Comparison of ENCODE assay signal across 10 mouse cellular contexts in the genomic region with DNA sequence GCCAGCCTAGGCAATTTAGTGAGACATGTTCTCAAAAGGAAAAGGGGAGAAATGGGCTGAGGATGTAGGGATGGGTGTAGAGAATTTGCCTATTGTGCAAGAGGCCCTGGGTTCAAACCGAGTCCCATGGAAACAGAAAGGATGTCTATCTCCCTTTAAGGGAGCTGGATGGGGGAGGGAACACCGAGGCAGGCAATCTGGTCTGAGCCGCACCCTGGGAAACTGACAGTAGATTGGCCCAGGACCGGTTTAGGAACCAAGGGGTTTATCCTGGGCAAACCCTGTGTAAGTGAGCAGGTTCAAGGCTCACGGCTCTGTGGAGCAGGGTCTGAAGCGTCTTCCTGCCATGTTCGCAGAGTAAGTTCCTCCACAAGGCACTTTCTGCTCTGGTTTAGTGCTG. TPM values are rescaled to one million over a fixed set of nuclear protein-coding genes. Genes with fewer than 3 reads are reported as not detected.
DNase-seq lines count a peak whose midpoint lies in the region; ATAC-seq and TF ChIP-seq lines count a peak whose summit lies in the region.
"Had no signal": no experiment of that assay in that cellular context is flagged by ENCODE, and none has a peak within 500 bp of the region (broad histone marks: within the 10 kb centered on the region; RNA-seq: fewer than 3 reads in every experiment).

No protein-coding gene starts in this region.

- no peak for TF ChIP-seq EP300 in lung, postnatal 0 days (IDR thresholded peaks at IDR 0.05)

- H3K27me3 ChIP-seq in lung, postnatal 0 days (replicated peaks; ENCODE audit: insufficient read depth, low read length): 0 out of 2 replicates have a peak, but pooled peaks cover 5% of the 10 kb centered on the region
- H3K27me3 ChIP-seq in kidney, adult 2 months (replicated peaks; ENCODE audit: control insufficient read depth, insufficient read depth, low read length): no peaks in the 10 kb centered on the region
- H3K27me3 ChIP-seq in myocyte (ENCODE audit: control insufficient read depth, insufficient read depth, insufficient read length): no peaks in the 10 kb centered on the region
- H3K27me3 ChIP-seq: Patski had no signal

- H3K9ac ChIP-seq in lung, postnatal 0 days (replicated peaks; ENCODE audit: low read depth): no peak overlapping the region

- 76% methylated on average over 7 of the region's 7 CpGs for WGBS in lung, postnatal 0 days
- 45% methylated on average over 7 of the region's 7 CpGs for WGBS in kidney, adult 2 months

- intact Hi-C loops in gastrocnemius, adult 2 months (cut with DNase I): no loop called here
- intact Hi-C loops in gastrocnemius, postnatal 14 days (cut with DNase I; ENCODE audit: low total_unique reads): no loop called here
- intact Hi-C loops in left cerebral cortex, postnatal 36 days (cut with DNase I): no loop called here

- no peak for TF ChIP-seq POLR2A in kidney, adult 2 months (IDR thresholded peaks at IDR 0.05; ENCODE audit: low read depth, low read length)
- TF ChIP-seq POLR2A in myocyte (IDR thresholded peaks at IDR 0.05; ENCODE audit: insufficient read length, low read depth): no peak

- H3K4me2 ChIP-seq in lung, postnatal 0 days (replicated peaks; ENCODE audit: low read depth, low read length): 0 out of 2 replicates have a peak overlapping the region, but pooled peaks have one; percentile 84
- no peak overlapping the region for H3K4me2 ChIP-seq in myocyte (ENCODE audit: low read depth)

- no peak overlapping the region for H3ac ChIP-seq in myocyte (ENCODE audit: control insufficient read depth, insufficient read length)

- H3K4me3 ChIP-seq in gastrocnemius, adult 2 months: peak overlapping the region; percentile 81
- H3K4me3 ChIP-seq in lung, postnatal 0 days (ENCODE audit: low read depth, low read length): no peak overlapping the region
- H3K4me3 ChIP-seq in kidney, adult 2 months (ENCODE audit: insufficient read depth, low read depth, low read length): peak overlapping the region; percentile 81
- peak overlapping the region; percentile 21 for H3K4me3 ChIP-seq in myocyte

- no peaks in the 10 kb centered on the region for H3K9me3 ChIP-seq in lung, postnatal 0 days (ENCODE audit: low read length)

- 0 out of 2 replicates have a peak, but pooled peaks cover 5% of the 10 kb centered on the region for H3K4me1 ChIP-seq in lung, postnatal 0 days (ENCODE audit: insufficient read depth, low read depth, low read length)
- H3K4me1 ChIP-seq in kidney, adult 2 months (ENCODE audit: control insufficient read depth, insufficient read depth, low read length): peaks cover 26% of the 10 kb centered on the region

- DNase-seq in gastrocnemius, adult 2 months: peak; percentile 14
- no peak for DNase-seq in gastrocnemius, postnatal 14 days
- no peak for DNase-seq in lung, postnatal 0 days (ENCODE audit: low spot score)
- no peak for DNase-seq in lung, postnatal 14 days
- peak; percentile 70 for DNase-seq in kidney, adult 2 months
- no peak for DNase-seq in left cerebral cortex, postnatal 36 days (ENCODE audit: low spot score in 2 of 2)
- DNase-seq in frontal cortex, postnatal 10 days (ENCODE audit: low spot score in 2 of 2): no peak
- DNase-seq: B cell, adult 2 months had no signal

- no peaks in the 10 kb centered on the region for H3K79me2 ChIP-seq in myocyte (ENCODE audit: control insufficient read depth, insufficient read depth)

- H3K36me3 ChIP-seq in lung, postnatal 0 days (ENCODE audit: insufficient read depth, low read length): no peaks in the 10 kb centered on the region
- no peaks in the 10 kb centered on the region; the same call in 1 of the 2 replicates for H3K36me3 ChIP-seq in kidney, adult 2 months (ENCODE audit: control insufficient read depth, insufficient read depth, low read length)
- no peaks in the 10 kb centered on the region for H3K36me3 ChIP-seq in myocyte (ENCODE audit: control insufficient read depth, insufficient read depth)

- TF ChIP-seq CTCF in gastrocnemius, adult 2 months (IDR thresholded peaks at IDR 0.05): no peak
- TF ChIP-seq CTCF in lung, postnatal 0 days (IDR thresholded peaks at IDR 0.05): no peak
- no peak for TF ChIP-seq CTCF in kidney, adult 2 months (conservative IDR thresholded peaks at IDR 0.05; ENCODE audit: insufficient read depth, insufficient read length, low read depth, low read length)

- ATAC-seq in lung, postnatal 0 days: no peak

- H3K27ac ChIP-seq in gastrocnemius, adult 2 months: no peak overlapping the region
- H3K27ac ChIP-seq in lung, postnatal 0 days (ENCODE audit: low read length): no peak overlapping the region
- peak overlapping the region; percentile 94 for H3K27ac ChIP-seq in kidney, adult 2 months (ENCODE audit: insufficient read depth, low read depth, low read length)

TF ChIP-seq in myocyte, 11 proteins besides CTCF, POLR2A, EP300 and RAD21:
- no peak for TF ChIP-seq MYOG (IDR thresholded peaks at IDR 0.05; ENCODE audit: control insufficient read depth in 1 of 3, insufficient read depth in 1 of 3, insufficient read length in 2 of 3, low read depth in 2 of 3)
- no peak for TF ChIP-seq CEBPB (IDR thresholded peaks at IDR 0.05; ENCODE audit: insufficient read depth, poor library complexity, severe bottlenecking)
- TF ChIP-seq MAX (IDR thresholded peaks at IDR 0.05; ENCODE audit: low read depth): no peak
- TF ChIP-seq E2F4 (IDR thresholded peaks at IDR 0.05; ENCODE audit: insufficient read depth): no peak
- no peak for TF ChIP-seq MYOD1 (IDR thresholded peaks at IDR 0.05; ENCODE audit: control insufficient read depth in 1 of 3, insufficient read length in 2 of 3, low read depth in 2 of 3)
- no peak for TF ChIP-seq REST (IDR thresholded peaks at IDR 0.05; ENCODE audit: insufficient read depth, insufficient read length)
- no peak for TF ChIP-seq TCF12 (IDR thresholded peaks at IDR 0.05; ENCODE audit: insufficient read depth, poor library complexity, severe bottlenecking)
- no peak for TF ChIP-seq SRF (IDR thresholded peaks at IDR 0.05; ENCODE audit: control insufficient read depth, insufficient read length, low read depth)
- no peak for TF ChIP-seq TCF3 (IDR thresholded peaks at IDR 0.05; ENCODE audit: insufficient read length, low read depth)
- TF ChIP-seq USF1 (IDR thresholded peaks at IDR 0.05; ENCODE audit: low read depth): no peak
- TF ChIP-seq POLR2AphosphoS2 (IDR thresholded peaks at IDR 0.05; ENCODE audit: insufficient read length, low read depth): no peak

RNA-seq across cellular contexts. Expression of a gene that starts 1.3 kb away (rescaled TPM):
- 1 to 10 TPM in 1 of 2 experiments, under 1 TPM in 1; 0.94 to 1.8 TPM for total RNA-seq in gastrocnemius, adult 2 months (2021)
- total RNA-seq in gastrocnemius, postnatal 14 days (2021): 1 to 10 TPM; 3.8 to 4.3 TPM
- polyA plus RNA-seq in lung, postnatal 0 days (2015; fragmentation: Nextera tagmentation; extraction: Ambion mirVana): 2.4 and 2.7 TPM in 2 replicates
- 92.2 and 98.3 TPM in 2 replicates for polyA plus RNA-seq in kidney, adult 2 months (2012; rRNA removed)
- polyA plus RNA-seq in myocyte (2012; fragmentation: generic; extraction: Trizol): 11.1 TPM
- 10 to 100 TPM; 12.3 to 12.7 TPM for total RNA-seq in left cerebral cortex, postnatal 36 days (2021)

Comparison
In these comparisons a context has a peak if more than half of its experiments do, and no peak if none do; other contexts are left out.
1. DNase-seq: peak in gastrocnemius, adult 2 months (single experiment) and kidney, adult 2 months (single experiment); none in gastrocnemius, postnatal 14 days (single experiment), lung, postnatal 0 days (single experiment), lung, postnatal 14 days (single experiment), left cerebral cortex, postnatal 36 days (0 of 2) and frontal cortex, postnatal 10 days (0 of 2).